Mouse (Mus musculus): ENCODE data around the gene Neb. TPM values are rescaled to one million over a fixed set of nuclear protein-coding genes. Genes with fewer than 3 reads are reported as not detected.

Gene Neb
- total RNA-seq, 2 experiments from 2014 or later, result 5.2 to 6.7 TPM

GRCm38 (mm10) chr2:52317471-52317870 lies 60.8 kb downstream of the Neb start:
- DNase-seq, result no peak
- intact Hi-C loops (cut with DNase I), result no loop called here

GRCm38 (mm10) chr2:52315737-52316136 lies 62.5 kb downstream of the Neb start:
- DNase-seq, result no peak
- intact Hi-C loops (cut with DNase I), result no loop called here

DNA sequence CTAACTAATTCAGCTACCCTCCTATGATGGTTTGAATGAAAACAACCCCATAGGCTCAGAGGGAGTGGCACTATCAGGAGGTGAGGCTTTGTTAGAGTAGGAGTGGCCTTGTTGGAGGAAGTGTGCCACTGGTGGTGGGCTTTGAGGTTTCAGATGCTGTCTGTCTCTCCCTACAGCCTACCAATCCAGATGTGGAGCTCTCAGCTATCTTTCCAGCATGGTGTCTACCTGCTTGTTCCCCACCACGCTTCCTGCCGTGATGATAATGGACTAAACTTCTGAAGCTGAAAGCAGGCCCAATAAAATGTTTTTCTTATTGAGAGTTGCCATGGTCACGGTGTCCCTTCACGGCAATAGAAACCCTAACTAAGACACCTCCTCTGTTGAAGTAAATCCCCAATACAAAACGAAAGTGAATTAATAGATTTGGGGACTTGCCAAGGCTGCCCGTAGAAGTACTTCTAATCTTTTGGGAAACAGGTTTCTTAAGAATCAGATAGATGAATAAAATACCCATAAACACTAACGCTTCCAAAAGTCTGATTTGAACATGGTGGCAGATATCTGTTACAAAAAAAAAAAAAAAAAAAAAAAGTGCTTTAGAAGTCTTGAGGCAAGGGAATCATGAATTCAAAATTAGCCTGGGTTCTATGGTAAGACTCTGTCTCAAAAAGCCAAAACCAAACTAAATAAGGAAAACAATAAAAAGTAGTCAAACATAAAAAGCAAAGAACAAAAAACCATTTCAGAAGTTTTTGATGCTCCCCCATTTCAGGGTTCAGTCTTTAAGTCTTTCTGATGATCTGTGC lies 63.1 kb downstream of the Neb start:
- intact Hi-C loops (cut with DNase I), result no loop called here
- no peak for DNase-seq

- intact Hi-C loops (cut with DNase I), result no loop called here
- DNase-seq, result no peak
These were observed 67.5 kb downstream of the Neb start for GRCm38 (mm10) chr2:52310757-52311156.

DNA sequence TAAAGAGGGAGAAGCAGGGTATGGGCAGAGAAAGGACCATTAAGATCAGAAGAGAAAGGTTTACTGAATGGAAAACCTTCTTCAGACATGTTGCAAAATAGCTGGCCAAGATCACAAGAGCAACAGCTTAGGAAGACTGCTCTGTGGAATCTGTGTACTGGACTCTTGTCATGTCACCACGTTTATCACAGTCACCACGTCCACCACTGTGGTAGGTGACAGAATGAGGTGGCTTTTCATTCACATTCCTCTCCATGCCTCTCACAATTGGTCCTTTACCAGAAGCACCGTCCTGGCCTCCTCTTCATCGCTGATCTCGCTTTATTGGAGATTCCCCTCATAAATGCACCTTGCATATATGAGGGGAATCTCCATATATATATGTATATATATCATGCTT lies 71.6 kb downstream of the Neb start:
- no peak for DNase-seq
- intact Hi-C loops (cut with DNase I), result no loop called here

DNA sequence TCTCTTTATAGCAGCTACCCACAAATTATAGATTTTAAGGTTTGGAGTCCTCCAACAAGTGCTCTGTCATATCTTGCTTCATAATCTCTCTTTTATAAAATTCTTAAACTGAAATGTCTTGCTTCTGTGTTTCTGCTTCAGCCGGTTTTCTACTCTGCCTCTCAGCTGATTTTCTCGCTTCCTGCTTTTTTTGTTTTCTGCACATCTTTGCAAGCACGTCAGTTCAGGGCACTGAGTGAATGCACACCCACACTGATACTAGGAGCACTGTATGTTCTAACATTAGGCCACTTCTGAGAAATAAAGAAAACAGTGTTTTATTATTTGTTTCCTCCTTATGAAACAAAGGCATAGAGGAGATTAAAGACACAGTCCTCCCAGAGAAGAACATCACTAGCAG lies 73.7 kb downstream of the Neb start:
- no peak for DNase-seq

GRCm38 (mm10) chr2:52303405-52303804 lies 74.9 kb downstream of the Neb start:
- intact Hi-C loops (cut with DNase I), result loop anchor here (1.0 to 5.0 kb wide), 3 partner anchors 104 to 301 kb away; no protein-coding TSS in a partner anchor
- no peak for DNase-seq

More for the DNA sequence above, 73.7 kb downstream of the Neb start:
- intact Hi-C loops (cut with DNase I), result loop anchor here (5.0 kb wide), 1 partner anchor 103 kb away; no protein-coding TSS in a partner anchor

GRCm38 (mm10) chr2:52297969-52298368 lies 80.3 kb downstream of the Neb start:
- DNase-seq, result no peak
- intact Hi-C loops (cut with DNase I), result no loop called here

- intact Hi-C loops (cut with DNase I), result no loop called here
- no peak for DNase-seq
These were observed 81.5 kb downstream of the Neb start for GRCm38 (mm10) chr2:52296779-52297178.

GRCm38 (mm10) chr2:52287436-52287835 lies 90.8 kb downstream of the Neb start:
- DNase-seq, result no peak
- intact Hi-C loops (cut with DNase I), result no loop called here

GRCm38 (mm10) chr2:52286421-52286820 lies 91.9 kb downstream of the Neb start:
- intact Hi-C loops (cut with DNase I), result no loop called here
- no peak for DNase-seq

- intact Hi-C loops (cut with DNase I), result no loop called here
- no peak for DNase-seq
These were observed 106.1 kb downstream of the Neb start for GRCm38 (mm10) chr2:52272146-52272545.

DNA sequence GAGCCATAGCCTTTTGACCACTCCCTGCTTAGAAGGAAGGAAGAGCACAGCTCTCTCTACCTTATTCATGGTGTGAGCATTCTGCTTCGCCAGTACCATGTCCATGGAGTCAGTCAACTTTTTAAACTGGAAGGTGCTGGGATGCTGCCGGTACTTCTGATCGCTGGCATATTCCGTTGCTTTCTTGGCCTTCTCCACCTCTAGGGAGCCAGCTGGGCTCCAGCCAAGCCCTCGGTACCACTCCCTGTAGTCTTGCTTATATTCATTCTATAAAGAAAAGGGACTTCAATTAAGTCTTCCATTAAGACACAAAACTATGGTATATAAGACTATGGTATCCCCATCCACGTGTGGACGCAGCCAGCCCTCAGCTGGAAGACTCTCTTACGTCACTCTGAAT lies 107.4 kb downstream of the Neb start:
- intact Hi-C loops (cut with DNase I), result no loop called here

DNA sequence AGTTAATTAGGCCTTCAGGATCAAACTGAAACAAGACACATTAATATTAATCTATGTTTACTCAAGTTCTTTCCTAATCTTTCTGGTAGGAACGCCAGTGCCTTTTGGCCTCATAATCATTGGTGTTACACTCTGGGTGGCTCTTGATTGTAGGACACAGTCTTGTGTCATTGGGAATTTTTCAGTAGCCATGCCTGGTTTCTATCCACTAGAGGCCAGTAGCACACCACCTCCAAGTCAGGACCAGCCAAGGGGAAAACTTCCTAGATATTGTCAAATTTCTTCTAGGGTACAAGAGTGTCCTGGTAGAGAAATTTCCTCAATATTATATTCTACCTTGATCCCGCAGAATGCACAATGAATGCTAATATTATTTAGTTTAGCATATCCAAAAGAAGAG lies 116.1 kb downstream of the Neb start:
- peak; percentile 14 to 23 for DNase-seq
- intact Hi-C loops (cut with DNase I), result loop anchor here (1.0 to 5.0 kb wide), 3 partner anchors 145 to 343 kb away; no protein-coding TSS in a partner anchor

More for the DNA sequence above, 107.4 kb downstream of the Neb start:
- no peak for DNase-seq

DNA sequence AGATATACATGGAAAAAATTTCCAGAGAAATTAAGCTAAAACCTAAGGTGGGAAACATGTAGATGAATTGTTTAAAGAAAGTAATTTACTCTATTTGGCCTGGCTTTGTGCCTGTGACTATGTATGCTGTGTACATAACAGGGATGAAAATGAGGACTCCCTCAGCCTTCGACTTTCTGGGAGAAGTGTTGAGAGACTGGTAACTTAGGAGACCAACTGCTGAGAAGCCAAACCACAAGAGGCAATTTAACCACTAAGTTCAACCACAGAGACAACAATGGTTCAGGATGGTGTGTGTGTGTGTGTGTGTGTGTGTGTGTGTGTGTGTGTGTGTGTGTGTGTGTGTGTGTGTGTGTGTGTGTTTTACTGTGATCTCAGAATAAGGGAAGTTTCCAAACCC lies 126.2 kb downstream of the Neb start:
- DNase-seq, result no peak
- intact Hi-C loops (cut with DNase I), result no loop called here

DNA sequence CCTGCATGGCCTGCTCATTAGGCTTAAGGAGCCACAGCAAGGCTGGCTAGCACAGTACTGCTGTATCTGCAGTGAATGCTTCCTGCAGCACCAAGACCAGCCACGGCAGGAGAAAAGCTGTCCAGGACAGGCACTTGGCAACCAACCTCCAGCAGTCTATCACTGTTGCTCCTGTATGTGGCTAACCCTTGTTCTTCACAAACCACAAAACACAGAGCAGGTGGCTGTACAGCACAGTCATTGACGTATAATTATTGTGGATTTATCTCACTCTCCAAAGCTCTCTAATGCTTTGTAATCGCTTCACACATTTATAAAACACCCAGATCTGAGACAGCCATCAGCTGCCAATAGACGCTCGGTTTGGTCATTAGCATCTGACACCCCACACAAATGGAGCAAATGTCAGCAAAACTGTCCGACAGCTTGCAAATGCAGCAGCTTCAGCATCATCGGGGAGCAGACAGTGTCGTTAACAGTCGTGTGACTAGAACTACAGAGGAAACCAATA lies 129.9 kb downstream of the Neb start:
- DNase-seq, result no peak
- intact Hi-C loops (cut with DNase I), result no loop called here

GRCm38 (mm10) chr2:52245091-52245490 lies 133.2 kb downstream of the Neb start:
- intact Hi-C loops (cut with DNase I), result no loop called here
- DNase-seq, result no peak

GRCm38 (mm10) chr2:52242691-52243090 lies 135.6 kb downstream of the Neb start:
- no peak for DNase-seq
- intact Hi-C loops (cut with DNase I), result no loop called here

DNA sequence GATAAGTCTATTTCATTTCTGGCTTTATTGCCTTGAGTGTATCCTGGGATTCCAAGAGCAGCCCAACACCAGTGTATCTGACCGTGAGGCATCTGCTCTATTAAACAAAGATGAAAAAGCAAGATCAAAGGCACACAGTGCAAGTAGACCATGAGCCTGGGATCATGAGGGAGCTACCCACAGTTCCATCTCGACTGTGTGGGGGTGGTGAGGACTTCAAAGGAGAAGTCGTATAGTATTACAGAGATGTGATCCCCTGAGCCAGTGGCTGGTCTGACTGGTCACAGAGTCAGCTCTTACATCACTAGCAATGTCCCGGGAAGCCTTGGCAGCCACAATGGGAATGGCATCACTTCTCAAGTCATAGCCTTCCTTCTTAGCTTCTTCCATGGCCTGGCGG lies 140.4 kb downstream of the Neb start:
- DNase-seq, result no peak
- intact Hi-C loops (cut with DNase I), result no loop called here

- intact Hi-C loops (cut with DNase I), result no loop called here
- DNase-seq, result no peak
These were observed 150.7 kb downstream of the Neb start for GRCm38 (mm10) chr2:52227584-52227983.

DNA sequence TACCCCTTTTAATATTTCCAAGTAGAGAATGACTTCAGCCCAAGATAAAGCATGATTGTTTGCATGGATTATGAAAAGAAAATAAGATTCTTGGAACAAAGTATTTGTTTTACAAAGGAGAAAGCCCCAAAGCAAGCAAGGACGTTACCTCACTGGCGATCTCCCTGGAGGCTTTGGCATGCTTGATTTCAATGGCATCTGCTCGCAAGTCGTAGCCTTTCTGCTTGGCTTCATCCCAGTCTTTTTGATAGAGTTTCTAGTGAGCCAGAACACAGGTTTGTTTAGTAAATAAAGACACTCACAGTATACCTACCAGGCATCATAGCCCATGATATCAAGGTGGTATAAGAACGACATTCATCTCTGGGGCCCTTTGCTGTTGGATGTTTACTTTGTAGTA lies 153.9 kb downstream of the Neb start:
- DNase-seq, result no peak
- intact Hi-C loops (cut with DNase I), result no loop called here

- intact Hi-C loops (cut with DNase I), result loop anchor here (2.0 kb wide), 1 partner anchor 383 kb away; no protein-coding TSS in a partner anchor
- DNase-seq, result peak in 1 of 2 experiments; percentile 9
These were observed 158.2 kb downstream of the Neb start for GRCm38 (mm10) chr2:52220074-52220473.

Measured in heart, postnatal 36 days (tissue).